Mouse (Mus musculus) neural tube, postnatal 0 days (tissue): Measurements from ENCODE around the gene Gm21905. TPM values are rescaled to one million over a fixed set of nuclear protein-coding genes. Genes with fewer than 3 reads are reported as not detected.

Experiments used
- polyA plus RNA-seq: library from polyadenylated mRNA; unstranded; fragments of >200 nt; fragmentation: Nextera tagmentation; extraction: Ambion mirVana; gene quantifications from 2 replicates; pipeline ENCODE4 v1.2.1, GENCODE M21; 2015

Gm21905 gene
- not detected in 2 replicates for polyA plus RNA-seq

GRCm38 (mm10) chr5:67946321-67946720, at the start of gene Gm21905:
TSS of gene Gm21905 (minus strand) at chr5:67946421.

GRCm38 (mm10) chr5:67941369-67941768, 4.9 kb downstream of the Gm21905 start, which contains the start of gene Gm5108:
TSS of gene Gm5108 (plus strand) at chr5:67941669.

Other genes with a start within 250 kb of the Gm21905 start
- gene Atp8a1, start 99.0 kb downstream of the Gm21905 start, polyA plus RNA-seq: 45.9 and 49.1 TPM in 2 replicates
- gene Gm5108, start 4.8 kb downstream of the Gm21905 start, polyA plus RNA-seq: not detected in 2 replicates
- 0.19 TPM in 1 of 2 replicates, not detected in the other for gene Grxcr1, start 85.4 kb upstream of the Gm21905 start, polyA plus RNA-seq